Mouse (Mus musculus) liver, adult 2 months (tissue): ENCODE results near the gene Mettl9. TPM values are rescaled to one million over a fixed set of nuclear protein-coding genes. Genes with fewer than 3 reads are reported as not detected.
A peak's percentile ranks its signal among the peaks of the same experiment; 100 is the strongest.

ENCODE experiments used
- DNase-seq: peaks from one replicate; pipeline ENCODE4 v3.0.0-alpha.2; 2011; ENCODE audit warnings: low read depth, low spot score; ENCODE audit errors: extremely low read depth
- H3K27ac ChIP-seq: fragments of 200-500 bp; replicated peaks from 2 replicates; pipeline ENCODE4 v1.5.1; 2012; ENCODE audit warnings: low read depth, mild to moderate bottlenecking, control low read depth, inconsistent platforms, low read length; ENCODE audit not compliant: insufficient read depth
- H3K27me3 ChIP-seq: fragments of 200-500 bp; 2 replicates; pipeline ENCODE4 v1.6.1; 2012; ENCODE audit warnings: mild to moderate bottlenecking, moderate library complexity, low read length, inconsistent platforms; ENCODE audit not compliant: control insufficient read depth, insufficient read depth
- H3K36me3 ChIP-seq: fragments of 200-500 bp; 2 replicates; pipeline ENCODE4 v1.6.1; 2012; ENCODE audit warnings: low read length, inconsistent platforms; ENCODE audit not compliant: control insufficient read depth, insufficient read depth
- H3K4me1 ChIP-seq: fragments of 200-500 bp; 2 replicates; pipeline ENCODE4 v1.6.1; 2011; ENCODE audit warnings: low read length; ENCODE audit not compliant: control insufficient read depth, insufficient read depth
- H3K4me3 ChIP-seq: fragments of 200-500 bp; 2 replicates; pipeline ENCODE4 v1.5.1; 2011; ENCODE audit warnings: low read depth, mild to moderate bottlenecking, control low read depth, low read length, moderate library complexity; ENCODE audit not compliant: insufficient read depth
- H3K79me2 ChIP-seq: fragments of 200-500 bp; 2 replicates; pipeline ENCODE4 v1.6.1; 2012; ENCODE audit warnings: inconsistent platforms, mild to moderate bottlenecking, low read length, moderate library complexity; ENCODE audit not compliant: control insufficient read depth, insufficient read depth
- H3K9ac ChIP-seq: fragments of 200-500 bp; 2 replicates; pipeline ENCODE4 v1.6.1; 2012; ENCODE audit warnings: low read depth, mild to moderate bottlenecking, control low read depth, inconsistent platforms, low read length
- CTCF ChIP-seq: fragments of 200-500 bp; IDR thresholded peaks from 2 replicates; pipeline ENCODE4 v1.5.1; 2011; ENCODE audit warnings: low read depth, low read length, control low read depth
- POLR2A ChIP-seq: fragments of 200-500 bp; IDR thresholded peaks from 2 replicates; pipeline ENCODE4 v1.6.1; 2011; ENCODE audit warnings: low read length, control low read depth; ENCODE audit not compliant: insufficient read depth; ENCODE audit errors: extremely low read depth
- WGBS: fragments of 180-500 bp; shearing (Covaris S2); methylation state at CpG from one replicate; pipeline ENCODE4 v1.1.7; 2018; 5-methylcytosine and 5-hydroxymethylcytosine counted together
- polyA plus RNA-seq: library from polyadenylated mRNA; depleted of rRNA; stranded (reverse); fragments of >200 nt; gene quantifications from 2 replicates; pipeline ENCODE4 v1.2.3, GENCODE M21; 2012; rRNA removed
- total RNA-seq: library from RNA; depleted of rRNA; stranded (reverse); fragments of >200 nt; gene quantifications from 2 replicates; pipeline ENCODE4 v1.2.3, GENCODE M21; 2014; rRNA removed

Mettl9 gene
- total and polyA plus RNA-seq, 2 experiments = 13.8 to 41.4 TPM

- no peak overlapping the region for H3K27ac ChIP-seq
- no peak for DNase-seq
- H3K9ac ChIP-seq = no peak overlapping the region
- WGBS = 79% methylated on average over 4 of the region's 4 CpGs
- TF ChIP-seq CTCF (no peak), POLR2A (no peak)
- no peaks in the 10 kb centered on the region for H3K4me1 ChIP-seq
- H3K27me3 ChIP-seq = no peaks in the 10 kb centered on the region; the same call in 1 of the 2 replicates
- no peaks in the 10 kb centered on the region for H3K36me3 ChIP-seq
- no peaks in the 10 kb centered on the region for H3K79me2 ChIP-seq
- H3K4me3 ChIP-seq = no peak overlapping the region
Measured at GRCm38 (mm10) chr7:121093026-121093425, 58.8 kb downstream of the Mettl9 start.

DNA sequence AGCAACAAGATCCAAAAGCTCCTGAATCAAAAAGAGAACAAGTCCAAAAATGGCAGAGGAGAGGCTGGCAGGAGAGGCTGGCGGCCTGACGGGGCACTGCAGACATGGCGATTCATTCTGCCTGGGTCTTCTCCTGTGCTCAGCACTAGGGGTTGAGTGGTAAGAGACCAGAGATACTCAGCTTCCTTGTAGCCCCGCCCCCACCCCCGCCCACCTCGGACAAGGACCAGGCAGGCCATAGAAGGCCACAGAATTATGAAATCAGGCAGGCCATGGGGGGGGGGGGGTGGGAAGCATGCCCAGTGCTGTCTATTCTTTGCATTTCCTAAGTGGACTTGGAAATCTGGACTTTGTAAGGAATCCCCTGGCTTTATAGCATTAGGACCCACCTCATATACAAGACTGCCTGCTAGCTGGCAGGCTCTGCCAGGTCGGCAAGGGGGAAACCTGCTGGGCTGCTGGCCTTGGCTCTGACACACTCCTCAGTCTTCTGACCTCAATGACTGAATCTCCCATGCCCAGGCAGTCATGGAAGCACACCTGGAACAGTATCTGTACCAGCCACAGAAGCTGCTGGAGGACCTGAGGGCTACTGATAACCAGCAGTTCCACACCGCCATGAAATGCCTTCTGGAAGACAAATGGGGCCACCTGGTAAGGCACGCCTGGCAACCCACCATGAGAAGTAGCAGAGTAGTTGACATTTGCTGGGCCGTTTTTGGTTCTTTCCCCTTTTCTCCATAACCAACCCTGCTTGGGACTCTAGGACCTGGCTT, 64.6 kb downstream of the Mettl9 start:
- no peak overlapping the region for H3K27ac ChIP-seq
- no peaks in the 10 kb centered on the region for H3K36me3 ChIP-seq

DNA sequence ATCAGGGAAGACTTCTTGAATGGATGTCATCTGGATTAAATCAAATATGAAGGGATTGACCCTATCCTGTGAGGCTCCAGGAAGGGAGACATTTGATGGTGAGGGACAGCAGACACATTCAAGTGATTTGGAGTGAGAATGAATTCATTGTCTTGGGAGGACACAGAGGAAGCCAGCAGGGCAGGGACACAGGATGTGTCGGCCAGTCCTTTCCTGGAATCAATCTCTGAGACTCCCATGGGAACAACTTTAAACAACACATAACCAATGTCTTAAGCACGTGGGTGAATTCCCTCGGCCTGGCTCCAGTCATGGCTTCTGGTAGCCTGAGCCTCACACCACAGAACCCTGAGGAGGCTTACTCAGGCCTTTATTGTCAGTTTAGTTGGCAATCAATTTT, 73.6 kb downstream of the Mettl9 start:
- Histone ChIP-seq H3K36me3 (no peaks in the 10 kb centered on the region), H3K4me1 (no peaks in the 10 kb centered on the region), H3K79me2 (no peaks in the 10 kb centered on the region), H3K27me3 (no peaks in the 10 kb centered on the region), H3K9ac (no peak overlapping the region), H3K27ac (no peak overlapping the region), H3K4me3 (no peak overlapping the region)
- DNase-seq = no peak
- WGBS = 73% methylated on average over 3 of the region's 3 CpGs
- TF ChIP-seq POLR2A (no peak), CTCF (no peak)

More for the DNA sequence above, 64.6 kb downstream of the Mettl9 start:
- H3K9ac ChIP-seq = no peak overlapping the region
- DNase-seq = no peak
- H3K79me2 ChIP-seq = no peaks in the 10 kb centered on the region
- no peak for TF ChIP-seq CTCF
- no peak for TF ChIP-seq POLR2A
- no peak overlapping the region for H3K4me3 ChIP-seq
- no peaks in the 10 kb centered on the region for H3K27me3 ChIP-seq
- 71% methylated on average over 10 of the region's 10 CpGs for whole genome bisulfite sequencing
- no peaks in the 10 kb centered on the region for H3K4me1 ChIP-seq

DNA sequence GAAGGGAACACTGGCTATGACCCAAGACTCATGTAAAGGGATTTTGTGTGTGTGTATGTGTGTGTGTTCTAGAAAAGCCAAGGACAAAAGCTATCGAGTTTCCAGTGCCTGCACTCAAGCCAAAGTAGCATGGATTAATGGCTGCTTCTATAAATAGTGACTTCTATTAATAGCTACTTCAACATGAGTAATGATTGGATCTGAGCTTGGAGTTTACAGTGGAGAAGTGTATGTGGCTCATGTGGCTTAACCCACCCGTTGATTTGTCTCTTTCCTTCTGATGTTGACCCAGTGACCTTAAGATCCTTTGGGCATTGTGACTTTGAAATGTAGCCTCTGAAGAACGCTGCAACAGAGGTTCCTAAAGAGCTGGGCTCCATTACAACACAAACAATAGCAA, 77.1 kb downstream of the Mettl9 start:
- Histone ChIP-seq H3K4me3 (no peak overlapping the region), H3K4me1 (no peaks in the 10 kb centered on the region), H3K79me2 (no peaks in the 10 kb centered on the region), H3K9ac (no peak overlapping the region), H3K27me3 (no peaks in the 10 kb centered on the region), H3K36me3 (no peaks in the 10 kb centered on the region), H3K27ac (no peak overlapping the region)
- no peak for DNase-seq
- 48% methylated on average over 3 of the region's 3 CpGs for WGBS
- TF ChIP-seq CTCF = no peak
- TF ChIP-seq POLR2A = no peak

GRCm38 (mm10) chr7:121111762-121112161, 77.5 kb downstream of the Mettl9 start:
- no peaks in the 10 kb centered on the region for H3K27me3 ChIP-seq
- WGBS = 70% methylated on average over 3 of the region's 3 CpGs
- H3K36me3 ChIP-seq = no peaks in the 10 kb centered on the region
- TF ChIP-seq POLR2A = no peak
- no peak for TF ChIP-seq CTCF
- no peak overlapping the region for H3K27ac ChIP-seq
- H3K4me1 ChIP-seq = no peaks in the 10 kb centered on the region
- H3K9ac ChIP-seq = no peak overlapping the region
- no peaks in the 10 kb centered on the region for H3K79me2 ChIP-seq
- DNase-seq = no peak
- no peak overlapping the region for H3K4me3 ChIP-seq

- 14% methylated on average over 10 of the region's 10 CpGs for WGBS
- Histone ChIP-seq H3K4me1 (no peaks in the 10 kb centered on the region), H3K4me3 (no peak overlapping the region), H3K79me2 (no peaks in the 10 kb centered on the region), H3K27me3 (no peaks in the 10 kb centered on the region), H3K9ac (no peak overlapping the region), H3K36me3 (no peaks in the 10 kb centered on the region), H3K27ac (no peak overlapping the region)
- DNase-seq = peak; percentile 52
- no peak for TF ChIP-seq POLR2A
- TF ChIP-seq CTCF = peak; percentile 47
Measured at GRCm38 (mm10) chr7:121120143-121120818, 86.0 kb downstream of the Mettl9 start.

Other genes starting within 250 kb of the Mettl9 start
- not detected in 2 replicates for gene Gm5737, start 222.1 kb upstream of the Mettl9 start, total RNA-seq
- not detected in 2 replicates for gene Gm5737, start 222.1 kb upstream of the Mettl9 start, polyA plus RNA-seq
- gene Eef2k, start 191.6 kb upstream of the Mettl9 start, total RNA-seq = 6.5 and 8.3 TPM in 2 replicates
- 6.4 and 7.4 TPM in 2 replicates for gene Eef2k, start 191.6 kb upstream of the Mettl9 start, polyA plus RNA-seq
- gene Polr3e, start 116.7 kb upstream of the Mettl9 start, total RNA-seq = 4.7 and 6.7 TPM in 2 replicates
- 6.6 and 8.7 TPM in 2 replicates for gene Polr3e, start 116.7 kb upstream of the Mettl9 start, polyA plus RNA-seq
- 0.74 and 0.87 TPM in 2 replicates for gene Cdr2, start 52.1 kb upstream of the Mettl9 start, total RNA-seq
- 0.45 and 0.49 TPM in 2 replicates for gene Cdr2, start 52.1 kb upstream of the Mettl9 start, polyA plus RNA-seq
- not detected in 2 replicates for gene Mfsd13b, start 51.9 kb upstream of the Mettl9 start, total RNA-seq
- gene Mfsd13b, start 51.9 kb upstream of the Mettl9 start, polyA plus RNA-seq = not detected in 2 replicates
- gene Igsf6, start 40.1 kb downstream of the Mettl9 start, total RNA-seq = 3.2 and 4.0 TPM in 2 replicates
- gene Igsf6, start 40.1 kb downstream of the Mettl9 start, polyA plus RNA-seq = 0.41 and 0.82 TPM in 2 replicates
- gene Otoa, start 47.2 kb downstream of the Mettl9 start, total RNA-seq = 0.09 TPM in 1 of 2 replicates, not detected in the other
- 0.02 TPM in 1 of 2 replicates, not detected in the other for gene Otoa, start 47.2 kb downstream of the Mettl9 start, polyA plus RNA-seq